Mouse (Mus musculus) hindbrain, embryonic 12.5 days (tissue): ENCODE measurements around the gene Klhl25. TPM values are rescaled to one million over a fixed set of nuclear protein-coding genes. Genes with fewer than 3 reads are reported as not detected.
"Not testable (repeated sequence)": the region's sequence is repeated elsewhere in the genome, so short reads cannot be mapped to it uniquely, and the experiment has no call there.

ENCODE experiments used
- ATAC-seq: fragments of 200-750 bp; cut with Nextera tagmentation; 2 replicates; pipeline ENCODE4 v1.8.0; 2017; ENCODE audit warnings: moderate TSS enrichment; ENCODE audit not compliant: low FRiP score
- H3K27ac ChIP-seq: fragments of 300-500 bp; sonication (generic); 2 replicates; pipeline ENCODE4 v1.5.1; 2016; ENCODE audit warnings: mild to moderate bottlenecking
- H3K27me3 ChIP-seq: fragments of 300-500 bp; sonication (generic); 2 replicates; pipeline ENCODE4 v1.6.1; 2016; ENCODE audit warnings: mild to moderate bottlenecking
- H3K36me3 ChIP-seq: fragments of 300-500 bp; sonication (generic); 2 replicates; pipeline ENCODE4 v1.6.1; 2016; ENCODE audit warnings: mild to moderate bottlenecking
- H3K4me1 ChIP-seq: fragments of 300-500 bp; sonication (generic); 2 replicates; pipeline ENCODE4 v1.6.1; 2016
- H3K4me2 ChIP-seq: fragments of 300-500 bp; sonication (generic); replicated peaks from 2 replicates; pipeline ENCODE4 v1.6.1; 2016; ENCODE audit warnings: mild to moderate bottlenecking
- H3K4me3 ChIP-seq: fragments of 300-500 bp; sonication (generic); 2 replicates; pipeline ENCODE4 v1.5.1; 2016; ENCODE audit warnings: mild to moderate bottlenecking
- H3K9ac ChIP-seq: fragments of 300-500 bp; sonication (generic); 2 replicates; pipeline ENCODE4 v1.6.1; 2016; ENCODE audit warnings: mild to moderate bottlenecking, moderate library complexity
- H3K9me3 ChIP-seq: fragments of 300-500 bp; sonication (generic); replicated peaks from 2 replicates; pipeline ENCODE4 v1.6.1; 2016; ENCODE audit warnings: mild to moderate bottlenecking
- WGBS: fragments of 180-500 bp; shearing (Covaris S2); methylation state at CpG from one replicate; pipeline ENCODE4 v1.1.7; 2016; 5-methylcytosine and 5-hydroxymethylcytosine counted together
- polyA plus RNA-seq: library from polyadenylated mRNA; unstranded; fragments of >200 nt; fragmentation: Nextera tagmentation; extraction: Ambion mirVana; gene quantifications from 2 replicates; pipeline ENCODE4 v1.2.1, GENCODE M21; 2016

The Klhl25 gene
- polyA plus RNA-seq, 1 experiment from 2014 or later: 26.0 TPM

GRCm38 (mm10) chr7:75863248-75863911 is 15.3 kb downstream of the Klhl25 start:
- H3K36me3 ChIP-seq: peaks cover 40% of the 10 kb centered on the region
- WGBS: 89% methylated on average over 5 of the region's 5 CpGs

GRCm38 (mm10) chr7:75865026-75865425 is 16.9 kb downstream of the Klhl25 start:
- H3K36me3 ChIP-seq: peaks cover 47% of the 10 kb centered on the region
- no peaks in the 10 kb centered on the region for H3K9me3 ChIP-seq
- 89% methylated on average over 6 of the region's 6 CpGs for WGBS

More at GRCm38 (mm10) chr7:75863248-75863911, 15.3 kb downstream of the Klhl25 start:
- not testable (repeated sequence) for ATAC-seq, H3K27me3 ChIP-seq, H3K4me2 ChIP-seq, H3K4me3 ChIP-seq, H3K9me3 ChIP-seq, H3K9ac ChIP-seq, H3K4me1 ChIP-seq, H3K27ac ChIP-seq

GRCm38 (mm10) chr7:75866557-75866956 is 18.4 kb downstream of the Klhl25 start:
- H3K4me2 ChIP-seq: no peak overlapping the region
- WGBS: 94% methylated on average over 13 of the region's 13 CpGs
- H3K9me3 ChIP-seq: no peaks in the 10 kb centered on the region
- H3K36me3 ChIP-seq: peaks cover 52% of the 10 kb centered on the region
- H3K9ac ChIP-seq: no peak overlapping the region
- ATAC-seq: no peak
- H3K4me1 ChIP-seq: peaks cover 4% of the 10 kb centered on the region
- H3K4me3 ChIP-seq: no peak overlapping the region
- H3K27me3 ChIP-seq: no peaks in the 10 kb centered on the region
- no peak overlapping the region for H3K27ac ChIP-seq

More at GRCm38 (mm10) chr7:75865026-75865425, 16.9 kb downstream of the Klhl25 start:
- no peak overlapping the region for H3K4me3 ChIP-seq
- no peak for ATAC-seq
- H3K4me1 ChIP-seq: peaks cover 3% of the 10 kb centered on the region
- no peaks in the 10 kb centered on the region for H3K27me3 ChIP-seq
- no peak overlapping the region for H3K27ac ChIP-seq
- no peak overlapping the region for H3K4me2 ChIP-seq
- no peak overlapping the region for H3K9ac ChIP-seq

- 81% methylated on average over 2 of the region's 2 CpGs for WGBS
- no peak overlapping the region for H3K27ac ChIP-seq
- no peak for ATAC-seq
- no peaks in the 10 kb centered on the region for H3K9me3 ChIP-seq
- peaks cover 66% of the 10 kb centered on the region for H3K36me3 ChIP-seq
- H3K9ac ChIP-seq: no peak overlapping the region
- no peaks in the 10 kb centered on the region for H3K27me3 ChIP-seq
- no peak overlapping the region for H3K4me3 ChIP-seq
- no peak overlapping the region for H3K4me2 ChIP-seq
- H3K4me1 ChIP-seq: peaks cover 4% of the 10 kb centered on the region
Measured at GRCm38 (mm10) chr7:75868687-75869086, 20.6 kb downstream of the Klhl25 start.

- Histone ChIP-seq H3K9me3 (no peaks in the 10 kb centered on the region), H3K4me2 (no peak overlapping the region), H3K9ac (no peak overlapping the region), H3K4me1 (peaks cover 4% of the 10 kb centered on the region), H3K27ac (no peak overlapping the region), H3K4me3 (no peak overlapping the region), H3K36me3 (peaks cover 68% of the 10 kb centered on the region), H3K27me3 (no peaks in the 10 kb centered on the region)
- no peak for ATAC-seq
- 74% methylated on average over 9 of the region's 9 CpGs for whole genome bisulfite sequencing
Measured at GRCm38 (mm10) chr7:75870551-75870950, 22.4 kb downstream of the Klhl25 start.

GRCm38 (mm10) chr7:75872255-75872654 is 24.1 kb downstream of the Klhl25 start:
- 79% methylated on average over 5 of the region's 5 CpGs for WGBS
- Histone ChIP-seq H3K36me3 (peaks cover 51% of the 10 kb centered on the region), H3K27ac (no peak overlapping the region)

GRCm38 (mm10) chr7:75872697-75873096 is 24.6 kb downstream of the Klhl25 start:
- Histone ChIP-seq H3K4me1 (peaks cover 4% of the 10 kb centered on the region), H3K9ac (no peak overlapping the region), H3K4me2 (no peak overlapping the region), H3K36me3 (peaks cover 46% of the 10 kb centered on the region), H3K9me3 (no peaks in the 10 kb centered on the region), H3K4me3 (no peak overlapping the region), H3K27me3 (no peaks in the 10 kb centered on the region), H3K27ac (no peak overlapping the region)
- WGBS: 89% methylated on average over 8 of the region's 8 CpGs
- ATAC-seq: no peak

More at GRCm38 (mm10) chr7:75872255-75872654, 24.1 kb downstream of the Klhl25 start:
- Histone ChIP-seq H3K4me2 (no peak overlapping the region), H3K9ac (no peak overlapping the region), H3K4me1 (peaks cover 4% of the 10 kb centered on the region), H3K4me3 (no peak overlapping the region), H3K9me3 (no peaks in the 10 kb centered on the region), H3K27me3 (no peaks in the 10 kb centered on the region)
- no peak for ATAC-seq

- Histone ChIP-seq H3K4me1 (peaks cover 4% of the 10 kb centered on the region), H3K36me3 (peaks cover 46% of the 10 kb centered on the region), H3K4me2 (no peak overlapping the region), H3K9ac (no peak overlapping the region), H3K9me3 (no peaks in the 10 kb centered on the region), H3K27ac (no peak overlapping the region), H3K4me3 (no peak overlapping the region), H3K27me3 (no peaks in the 10 kb centered on the region)
- ATAC-seq: no peak
- 81% methylated on average over 3 of the region's 3 CpGs for WGBS
Measured at GRCm38 (mm10) chr7:75873216-75873615, 25.1 kb downstream of the Klhl25 start.

GRCm38 (mm10) chr7:75873746-75874145 is 25.6 kb downstream of the Klhl25 start:
- 94% methylated on average over 7 of the region's 7 CpGs for WGBS
- no peak for ATAC-seq
- H3K9me3 ChIP-seq: no peaks in the 10 kb centered on the region
- peaks cover 4% of the 10 kb centered on the region for H3K4me1 ChIP-seq
- no peak overlapping the region for H3K9ac ChIP-seq
- peaks cover 43% of the 10 kb centered on the region for H3K36me3 ChIP-seq
- no peak overlapping the region for H3K4me2 ChIP-seq
- no peak overlapping the region for H3K4me3 ChIP-seq
- H3K27ac ChIP-seq: no peak overlapping the region
- no peaks in the 10 kb centered on the region for H3K27me3 ChIP-seq

GRCm38 (mm10) chr7:75879436-75879835 is 31.3 kb downstream of the Klhl25 start:
- H3K36me3 ChIP-seq, H3K4me1 ChIP-seq, H3K9me3 ChIP-seq, ATAC-seq, H3K27me3 ChIP-seq, H3K4me2 ChIP-seq, H3K9ac ChIP-seq, H3K27ac ChIP-seq, H3K4me3 ChIP-seq: not testable (repeated sequence)
- WGBS: 81% methylated on average over 2 of the region's 2 CpGs

GRCm38 (mm10) chr7:75880236-75880635 is 32.1 kb downstream of the Klhl25 start:
- Histone ChIP-seq H3K9me3 (no peaks in the 10 kb centered on the region), H3K4me3 (no peak overlapping the region), H3K27ac (peak overlapping the region; percentile 44; the same call in 1 of the 2 replicates), H3K9ac (no peak overlapping the region), H3K36me3 (0 out of 2 replicates have a peak, but pooled peaks cover under 1% of the 10 kb centered on the region), H3K4me1 (peaks cover 3% of the 10 kb centered on the region; the same call in 1 of the 2 replicates), H3K4me2 (peak overlapping the region; percentile 26; the same call in 1 of the 2 replicates), H3K27me3 (no peaks in the 10 kb centered on the region)
- peak; percentile 57 for ATAC-seq
- WGBS: 68% methylated on average over 8 of the region's 8 CpGs

GRCm38 (mm10) chr7:75880650-75881049 is 32.5 kb downstream of the Klhl25 start:
- H3K36me3 ChIP-seq: no peaks in the 10 kb centered on the region
- 3% methylated on average over 8 of the region's 8 CpGs for WGBS
- H3K9me3 ChIP-seq: no peaks in the 10 kb centered on the region
- peaks cover 3% of the 10 kb centered on the region; the same call in 1 of the 2 replicates for H3K4me1 ChIP-seq
- ATAC-seq: peak; percentile 90
- H3K27ac ChIP-seq: peak overlapping the region; percentile 44; the same call in 1 of the 2 replicates
- H3K9ac ChIP-seq: no peak overlapping the region
- no peak overlapping the region for H3K4me3 ChIP-seq
- peak overlapping the region; percentile 26; the same call in 1 of the 2 replicates for H3K4me2 ChIP-seq
- no peaks in the 10 kb centered on the region for H3K27me3 ChIP-seq

GRCm38 (mm10) chr7:75881376-75881775 is 33.3 kb downstream of the Klhl25 start:
- H3K9me3 ChIP-seq: no peaks in the 10 kb centered on the region

More at GRCm38 (mm10) chr7:75881376-75881775, 33.3 kb downstream of the Klhl25 start:
- Histone ChIP-seq H3K4me2 (no peak overlapping the region), H3K36me3 (no peaks in the 10 kb centered on the region), H3K27me3 (no peaks in the 10 kb centered on the region), H3K4me3 (no peak overlapping the region), H3K4me1 (peaks cover 3% of the 10 kb centered on the region; the same call in 1 of the 2 replicates), H3K9ac (no peak overlapping the region), H3K27ac (no peak overlapping the region)
- ATAC-seq: no peak
- WGBS: 72% methylated on average over 6 of the region's 6 CpGs
